Mouse (Mus musculus) liver, postnatal 0 days (tissue): Measurements from ENCODE around the gene Pam.

Experiments used
- CTCF ChIP-seq: sonication (generic); IDR thresholded peaks from 2 replicates; pipeline ENCODE4 v1.5.1; 2016; ENCODE audit warnings: antibody characterized with exemption, low read depth
- EP300 ChIP-seq: IDR thresholded peaks from 2 replicates; pipeline ENCODE4 v1.6.1; 2016; ENCODE audit warnings: antibody characterized with exemption, low read depth, mild to moderate bottlenecking

GRCm38 (mm10) chr1:97760598-97760997 lies 334.8 kb downstream of the Pam start:
- TF ChIP-seq CTCF: no peak
- no peak for TF ChIP-seq EP300
